Mouse (Mus musculus) spleen, adult 12 weeks (tissue): ENCODE measurements around the gene Kif1c.
A peak's percentile ranks its signal among the peaks of the same experiment; 100 is the strongest.

ENCODE experiments used
- DNase-seq: peaks from one replicate; pipeline ENCODE4 v3.0.0; 2022; ENCODE audit warnings: low spot score

Gene Kif1c

DNA sequence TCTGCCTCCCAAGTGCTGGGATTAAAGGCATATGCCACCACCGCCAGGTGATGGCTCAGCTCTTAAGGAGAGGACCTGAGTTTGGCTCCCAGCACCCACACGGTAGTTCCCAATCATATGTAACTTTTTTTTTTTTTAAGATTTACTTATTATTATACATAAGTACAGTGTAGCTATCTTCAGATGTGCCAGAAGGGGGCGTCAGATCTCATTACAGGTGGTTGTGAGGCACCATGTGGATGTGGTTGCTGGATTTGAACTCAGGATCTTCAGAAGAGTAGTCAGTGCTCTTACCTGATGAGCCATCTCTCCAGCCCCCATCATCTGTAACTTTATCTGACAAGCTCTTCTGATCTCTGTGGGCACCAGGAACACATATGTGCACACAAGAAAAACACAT is 3.0 kb upstream of the Kif1c start:
- DNase-seq, result no peak

- DNase-seq, result no peak
Observed at GRCm38 (mm10) chr11:70699051-70699450, 1.3 kb upstream of the Kif1c start.

- peak; percentile 57 for DNase-seq
Observed at GRCm38 (mm10) chr11:70700613-70701012, 265 bp downstream of the Kif1c start.

DNA sequence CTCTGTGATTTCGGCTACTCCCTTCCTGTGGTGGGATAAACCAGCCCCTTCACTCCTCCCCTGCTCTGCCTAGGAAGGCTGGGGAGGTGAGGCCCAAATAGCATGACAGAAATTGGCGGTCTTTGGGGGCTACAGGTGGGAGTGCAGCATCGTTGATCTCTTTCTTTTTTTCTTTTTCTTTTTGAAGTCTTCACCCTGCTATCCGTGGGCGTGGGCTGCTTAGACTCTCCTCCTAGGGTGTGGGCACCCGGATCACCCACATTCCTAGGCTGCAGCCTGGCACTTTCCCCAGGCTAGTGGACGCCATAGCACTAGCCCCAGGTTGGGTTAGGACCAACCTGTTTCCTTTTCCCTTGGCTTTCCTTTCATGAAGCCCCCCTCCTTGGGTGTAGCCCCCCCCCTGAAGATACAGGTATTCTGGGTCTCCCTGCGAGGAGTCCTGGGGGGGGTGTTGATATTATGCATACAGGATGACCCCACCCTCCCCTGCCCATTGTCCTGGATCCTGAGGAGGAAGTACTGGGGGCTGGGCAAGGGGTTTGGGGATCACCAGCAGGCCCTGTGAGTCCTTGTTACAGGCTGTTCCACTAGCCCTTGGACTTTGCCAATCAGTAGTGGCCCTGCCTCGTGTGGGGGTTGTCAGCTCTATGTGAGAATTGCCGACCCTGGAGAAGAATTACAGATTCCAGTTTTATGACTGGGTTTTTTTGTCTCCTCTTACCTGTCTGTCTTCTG is 1.0 kb downstream of the Kif1c start:
- DNase-seq, result no peak

DNA sequence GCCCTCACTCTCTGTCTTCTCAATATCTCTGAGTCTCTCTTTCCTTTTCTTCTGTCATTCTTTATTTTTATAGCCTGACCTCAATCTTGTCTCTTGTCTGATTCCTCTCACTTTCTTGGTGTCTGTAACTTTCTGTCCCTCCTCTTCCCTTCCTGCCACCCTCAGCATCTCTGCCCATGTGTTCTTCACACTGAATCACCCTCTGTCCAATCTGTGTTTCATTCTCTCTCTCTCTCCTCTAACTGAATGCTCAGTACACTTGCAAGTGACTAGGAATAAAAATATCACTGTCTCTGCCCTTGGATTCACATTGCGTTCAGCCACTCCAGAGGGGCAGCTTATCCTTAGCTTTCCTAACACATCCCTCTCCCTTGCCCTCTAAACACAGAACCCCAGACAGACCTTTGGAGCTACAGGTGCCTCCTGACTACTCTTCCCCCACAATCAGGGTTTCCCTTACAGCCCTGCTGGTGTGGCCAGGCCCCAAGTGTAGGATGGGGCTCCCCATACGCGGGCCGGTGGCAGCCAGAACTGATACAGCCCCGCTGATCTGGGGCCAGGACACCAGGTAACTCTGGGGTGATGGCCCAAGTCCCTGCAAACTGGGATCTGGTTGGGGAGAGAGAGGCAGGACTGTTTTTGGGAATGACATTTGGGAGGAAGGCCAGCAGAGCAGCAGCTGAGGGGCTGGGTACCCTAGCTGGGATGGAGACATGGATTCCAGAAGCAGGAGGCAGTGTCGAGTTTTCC is 1.8 kb downstream of the Kif1c start:
- no peak for DNase-seq

DNA sequence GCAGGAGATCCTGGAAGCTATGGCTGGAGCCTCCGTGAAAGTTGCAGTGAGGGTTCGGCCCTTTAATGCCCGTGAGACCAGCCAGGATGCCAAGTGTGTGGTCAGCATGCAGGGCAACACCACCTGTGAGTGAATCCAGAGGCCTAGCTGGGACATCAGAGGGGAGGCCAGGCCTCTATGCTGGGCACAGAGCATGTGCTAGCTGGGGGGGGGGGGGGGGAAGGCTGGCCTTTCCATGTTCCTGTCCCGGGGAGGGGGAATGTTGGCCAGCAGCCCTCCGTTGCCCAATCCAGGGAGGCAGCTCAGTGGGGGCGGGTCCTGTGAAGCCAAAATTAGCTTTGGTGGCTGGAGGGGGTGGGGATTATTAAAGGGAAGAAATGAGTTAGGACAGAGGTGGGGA is 2.4 kb downstream of the Kif1c start:
- no peak for DNase-seq

GRCm38 (mm10) chr11:70706127-70706526 is 5.8 kb downstream of the Kif1c start:
- no peak for DNase-seq

DNA sequence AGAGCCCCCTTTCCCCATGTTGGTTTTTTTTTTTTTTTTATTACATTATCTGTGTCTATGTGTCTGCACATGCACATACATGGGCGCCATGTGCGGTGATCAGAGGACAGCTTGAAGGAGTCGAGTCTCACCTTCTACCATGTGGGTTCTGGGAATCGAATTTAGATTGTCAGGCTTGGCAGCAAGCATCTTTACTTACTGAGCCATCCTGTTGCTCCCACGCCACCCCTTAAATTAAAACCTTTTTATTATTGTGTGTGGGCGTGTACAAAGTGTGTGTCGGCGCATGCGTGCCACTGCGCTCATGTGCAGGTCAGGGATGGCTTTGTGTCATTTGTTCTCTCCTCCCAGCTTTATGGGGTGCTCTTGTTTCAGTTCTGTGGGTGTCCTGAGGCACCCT is 10.7 kb downstream of the Kif1c start:
- DNase-seq, result no peak

DNA sequence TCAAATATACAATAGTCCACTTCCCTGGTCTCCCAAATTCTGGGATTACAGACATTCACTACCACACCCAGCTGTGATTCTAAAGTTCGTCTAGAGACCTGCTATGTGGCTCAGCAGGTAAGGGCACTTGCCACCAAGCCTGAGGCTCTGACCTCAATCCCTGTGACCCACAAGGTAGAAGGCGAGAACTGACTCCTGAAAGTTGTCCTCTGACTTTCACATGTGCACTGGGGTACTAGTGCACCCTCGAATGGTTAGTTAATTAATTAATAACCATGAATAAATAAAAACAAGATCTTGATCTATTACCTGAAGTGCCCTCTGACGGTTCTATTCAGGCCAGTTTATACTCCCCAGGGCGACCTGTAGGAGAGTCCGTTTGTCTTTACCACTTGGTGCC is 12.9 kb downstream of the Kif1c start:
- no peak for DNase-seq

DNA sequence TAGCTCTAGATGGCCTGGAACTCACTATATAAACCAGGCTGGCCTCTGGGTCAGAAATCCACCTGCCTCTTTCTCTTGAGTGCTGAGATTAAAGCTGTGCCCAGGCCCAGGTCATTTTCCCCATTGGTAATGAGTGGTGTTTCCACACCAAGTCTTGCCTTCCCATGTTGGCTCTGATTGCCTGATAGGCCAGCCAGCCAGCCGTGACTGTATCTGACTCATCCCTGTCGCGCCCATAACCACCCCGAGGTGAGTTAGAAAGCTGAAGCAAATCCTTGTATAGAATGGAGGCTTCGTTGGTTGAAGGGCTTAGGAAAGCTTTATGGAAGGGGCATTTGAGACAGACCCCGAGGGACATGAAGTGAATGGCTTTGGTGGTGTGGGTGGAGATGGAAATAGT is 15.5 kb downstream of the Kif1c start:
- no peak for DNase-seq

GRCm38 (mm10) chr11:70718481-70718880 is 18.1 kb downstream of the Kif1c start:
- no peak for DNase-seq

- DNase-seq, result no peak
Observed at GRCm38 (mm10) chr11:70720567-70720966, 20.2 kb downstream of the Kif1c start.

GRCm38 (mm10) chr11:70721072-70721471 is 20.7 kb downstream of the Kif1c start:
- no peak for DNase-seq

- DNase-seq, result no peak
Observed at GRCm38 (mm10) chr11:70724706-70725105, 24.4 kb downstream of the Kif1c start.

DNA sequence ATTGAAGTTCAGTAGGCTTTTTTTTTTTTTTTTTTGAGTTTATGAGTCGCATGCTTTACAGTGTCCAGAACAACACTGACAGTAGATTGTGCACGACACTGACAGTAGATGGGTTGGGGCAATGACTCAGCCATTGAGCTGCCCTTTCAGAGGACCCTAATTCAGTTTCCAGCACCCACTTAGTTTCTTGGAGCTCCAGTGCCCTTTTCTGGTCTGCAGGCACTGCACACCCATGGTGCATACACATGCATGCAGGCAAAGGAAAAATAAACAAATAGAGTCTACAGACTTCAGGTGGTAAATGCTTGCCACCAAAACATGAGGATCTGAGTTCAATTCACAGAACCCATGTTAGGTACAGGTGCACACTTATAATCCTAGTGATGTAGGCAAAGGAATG is 26.2 kb downstream of the Kif1c start:
- DNase-seq, result no peak

DNA sequence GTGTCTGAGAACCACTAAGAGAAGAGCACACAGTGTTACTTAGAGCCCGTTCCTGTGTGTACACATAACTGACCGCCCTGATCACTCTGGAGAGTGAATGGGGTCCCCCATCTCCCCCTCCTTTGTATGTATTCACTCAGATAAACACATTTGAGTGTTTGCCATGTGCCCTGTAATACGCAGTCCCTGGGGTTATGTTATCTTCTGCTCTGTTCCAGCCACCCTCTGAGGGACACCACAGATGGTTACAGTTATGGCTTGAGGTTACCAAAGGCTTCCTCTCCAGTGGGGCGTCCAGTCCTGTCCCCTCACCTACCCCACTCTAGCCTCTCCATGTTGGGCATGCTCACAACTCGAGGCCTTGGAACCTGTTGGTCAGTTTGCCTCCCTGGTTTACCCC is 27.0 kb downstream of the Kif1c start:
- DNase-seq, result no peak

DNA sequence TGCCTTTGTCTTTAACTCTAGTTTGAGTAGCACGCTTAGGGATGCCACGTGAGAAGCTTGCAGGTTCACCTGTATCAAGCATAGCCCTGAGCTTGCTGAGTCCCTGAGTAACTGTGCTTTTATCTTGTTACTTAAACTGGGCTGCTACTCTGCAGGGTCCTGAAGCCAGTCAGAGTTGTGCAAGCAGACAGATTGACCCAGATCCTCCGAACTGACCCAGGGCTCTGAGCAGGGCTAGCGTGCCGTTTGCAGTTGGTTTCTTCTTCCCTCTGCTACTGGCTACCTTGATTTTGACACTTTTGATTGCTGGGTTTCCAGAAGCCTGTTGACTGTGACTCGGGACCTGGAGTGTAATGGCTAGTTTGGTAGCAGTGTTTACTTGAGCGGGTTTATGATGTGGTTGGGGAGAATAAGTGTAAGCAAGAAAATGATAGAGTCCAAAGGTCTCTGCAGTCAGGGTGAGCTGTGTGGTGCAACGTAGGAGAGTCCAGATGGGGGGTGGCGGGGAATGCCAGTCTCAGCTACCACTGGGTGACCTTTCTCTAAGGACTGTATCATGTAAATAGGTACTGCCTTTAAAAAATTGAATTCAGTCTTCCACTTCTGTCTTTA is 30.2 kb downstream of the Kif1c start:
- no peak for DNase-seq

DNA sequence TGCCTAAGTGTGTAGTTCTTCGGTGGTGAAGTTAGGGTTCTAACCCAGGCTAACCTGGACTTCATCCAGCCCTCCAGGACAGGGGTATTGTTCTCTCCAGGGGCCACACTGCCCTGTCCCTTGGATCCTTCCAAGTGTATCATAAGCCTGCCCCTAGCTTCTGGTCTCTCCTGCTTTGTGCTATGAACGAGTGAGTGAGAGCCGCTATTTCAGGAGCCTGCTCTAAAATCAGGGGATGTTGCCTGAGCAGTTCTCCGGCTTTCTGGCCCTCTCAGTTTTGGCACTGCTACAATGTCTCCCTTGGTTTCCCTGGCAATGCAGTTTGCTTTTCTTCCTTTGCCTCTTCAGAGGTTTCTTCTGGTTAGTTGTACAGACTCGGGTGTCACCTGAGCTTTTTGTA is 30.8 kb downstream of the Kif1c start:
- no peak for DNase-seq

- no peak for DNase-seq
Observed at GRCm38 (mm10) chr11:70733256-70733655, 32.9 kb downstream of the Kif1c start.

DNA sequence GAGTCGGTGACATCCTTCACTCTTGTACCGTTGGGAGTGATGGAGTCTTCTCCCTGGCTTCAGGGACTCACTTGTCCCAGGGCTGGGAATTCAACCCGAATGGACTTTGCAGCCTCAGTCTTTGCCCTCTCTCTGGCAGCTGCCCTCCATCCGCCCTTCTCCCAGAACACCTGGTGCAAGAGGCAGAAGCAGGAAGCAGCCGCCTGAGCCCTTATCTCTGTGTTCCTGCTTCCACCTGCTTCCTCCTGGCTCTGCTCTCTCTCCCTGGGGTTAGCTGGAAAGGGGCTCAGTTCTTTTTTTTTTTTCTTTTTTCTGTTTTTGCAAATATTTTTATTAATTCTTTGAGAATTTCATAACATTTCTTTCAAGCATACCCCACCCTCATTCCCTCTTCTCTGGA is 37.4 kb downstream of the Kif1c start:
- DNase-seq, result no peak

GRCm38 (mm10) chr11:70741603-70742002 is 41.3 kb downstream of the Kif1c start:
- DNase-seq, result no peak

DNA sequence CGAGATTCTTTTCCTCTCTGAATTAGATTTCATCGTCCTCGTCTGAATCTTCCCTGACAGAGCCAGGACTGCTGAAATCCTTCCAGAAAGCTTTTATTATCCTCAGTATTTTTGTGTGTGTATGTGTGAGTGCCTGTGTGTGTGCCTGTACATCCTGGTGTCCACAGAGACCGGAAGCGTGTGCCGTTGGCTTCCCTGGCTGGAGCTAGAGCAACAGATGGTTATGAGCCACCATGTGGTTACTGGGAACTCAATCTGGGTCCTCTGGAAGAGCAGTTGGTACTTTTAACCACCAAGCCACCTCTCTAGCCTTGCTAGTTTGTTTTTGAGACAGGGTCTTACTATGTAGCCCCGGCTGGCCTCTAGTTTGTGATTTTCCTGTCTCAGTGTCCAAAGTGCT is 41.8 kb downstream of the Kif1c start:
- DNase-seq, result no peak
